In genomic region chr12:100393532-100393931, GRCm38 (mm10) we compare ENCODE assay signal across 18 mouse cellular contexts.
"Had no signal": no experiment of that assay in that cellular context is flagged by ENCODE, and none has a peak within 500 bp of the region (broad histone marks: within the 10 kb centered on the region; RNA-seq: fewer than 3 reads in every experiment).

No protein-coding gene starts in this region.

- H3K9me3 ChIP-seq: kidney, embryonic 15.5 days; limb, embryonic 12.5 days; limb, embryonic 15.5 days; liver, embryonic 15.5 days; neural tube, embryonic 12.5 days; neural tube, embryonic 15.5 days had no signal

- H3K27ac ChIP-seq: kidney, embryonic 15.5 days; limb, embryonic 12.5 days; limb, embryonic 15.5 days; liver, embryonic 15.5 days; neural tube, embryonic 12.5 days had no signal

- H3K4me3 ChIP-seq: kidney, embryonic 15.5 days; limb, embryonic 12.5 days; limb, embryonic 15.5 days; liver, embryonic 15.5 days; neural tube, embryonic 12.5 days; neural tube, embryonic 15.5 days had no signal

- H3K4me1 ChIP-seq: kidney, embryonic 15.5 days had no signal

- H3K27me3 ChIP-seq: kidney, embryonic 15.5 days; limb, embryonic 12.5 days; limb, embryonic 15.5 days; liver, embryonic 15.5 days; neural tube, embryonic 12.5 days; neural tube, embryonic 15.5 days had no signal

- H3K36me3 ChIP-seq: liver, embryonic 15.5 days had no signal

- ATAC-seq: intestine, embryonic 16.5 days had no signal

- DNase-seq: kidney, adult 18-20 months; kidney, postnatal 10 days; left cerebral cortex, postnatal 4 days; lung, adult 2 months; lung, postnatal 14 days; lung, postnatal 4 days; midbrain, embryonic 14.5 days; right cerebral cortex, adult 18-20 months; right cerebral cortex, postnatal 14 days; right cerebral cortex, postnatal 4 days; thymus, postnatal 25 days had no signal
